Mouse (Mus musculus) heart, embryonic 10.5 days (tissue): ENCODE results near the gene Pax5. TPM values are rescaled to one million over a fixed set of nuclear protein-coding genes. Genes with fewer than 3 reads are reported as not detected.

Experiments
- DNase-seq: peaks from one replicate; pipeline ENCODE4 v3.0.0-alpha.2; 2017; ENCODE audit warnings: low spot score
- H3K27ac ChIP-seq: fragments of 300-500 bp; sonication (generic); 2 replicates; pipeline ENCODE4 v1.5.1; 2016; ENCODE audit warnings: mild to moderate bottlenecking
- H3K27me3 ChIP-seq: fragments of 300-500 bp; sonication (generic); 2 replicates; pipeline ENCODE4 v1.6.1; 2016; ENCODE audit warnings: mild to moderate bottlenecking; ENCODE audit not compliant: poor library complexity, insufficient read depth, severe bottlenecking
- H3K36me3 ChIP-seq: fragments of 300-500 bp; sonication (generic); 2 replicates; pipeline ENCODE4 v1.6.1; 2016; ENCODE audit warnings: mild to moderate bottlenecking, moderate library complexity
- H3K4me1 ChIP-seq: fragments of 300-500 bp; sonication (generic); 2 replicates; pipeline ENCODE4 v1.6.1; 2016; ENCODE audit warnings: mild to moderate bottlenecking
- H3K4me3 ChIP-seq: fragments of 300-500 bp; sonication (generic); 2 replicates; pipeline ENCODE4 v1.5.1; 2016; ENCODE audit warnings: mild to moderate bottlenecking, moderate library complexity
- H3K9me3 ChIP-seq: fragments of 300-500 bp; sonication (generic); 2 replicates; pipeline ENCODE4 v1.6.1; 2016; ENCODE audit warnings: mild to moderate bottlenecking, moderate library complexity
- WGBS: fragments of 180-500 bp; shearing (Covaris S2); methylation state at CpG from one replicate; pipeline ENCODE4 v1.1.7; 2016; 5-methylcytosine and 5-hydroxymethylcytosine counted together
- polyA plus RNA-seq: library from polyadenylated mRNA; unstranded; fragments of >200 nt; fragmentation: Nextera tagmentation; extraction: Ambion mirVana; gene quantifications from 2 replicates; pipeline ENCODE4 v1.2.1, GENCODE M21; 2016

Gene Pax5
- polyA plus RNA-seq, 1 experiment from 2014 or later: 0.03 TPM

- no peak overlapping the region for H3K4me3 ChIP-seq
- H3K9me3 ChIP-seq: no peaks in the 10 kb centered on the region
- 0 out of 2 replicates have a peak, but pooled peaks cover 6% of the 10 kb centered on the region for H3K4me1 ChIP-seq
- WGBS: 77% methylated on average over 4 of the region's 4 CpGs
- H3K27ac ChIP-seq: no peak overlapping the region
- no peaks in the 10 kb centered on the region for H3K36me3 ChIP-seq
- DNase-seq: no peak
- peaks cover 70% of the 10 kb centered on the region for H3K27me3 ChIP-seq
Measured at GRCm38 (mm10) chr4:44670380-44670779, 39.9 kb downstream of the Pax5 start.

DNA sequence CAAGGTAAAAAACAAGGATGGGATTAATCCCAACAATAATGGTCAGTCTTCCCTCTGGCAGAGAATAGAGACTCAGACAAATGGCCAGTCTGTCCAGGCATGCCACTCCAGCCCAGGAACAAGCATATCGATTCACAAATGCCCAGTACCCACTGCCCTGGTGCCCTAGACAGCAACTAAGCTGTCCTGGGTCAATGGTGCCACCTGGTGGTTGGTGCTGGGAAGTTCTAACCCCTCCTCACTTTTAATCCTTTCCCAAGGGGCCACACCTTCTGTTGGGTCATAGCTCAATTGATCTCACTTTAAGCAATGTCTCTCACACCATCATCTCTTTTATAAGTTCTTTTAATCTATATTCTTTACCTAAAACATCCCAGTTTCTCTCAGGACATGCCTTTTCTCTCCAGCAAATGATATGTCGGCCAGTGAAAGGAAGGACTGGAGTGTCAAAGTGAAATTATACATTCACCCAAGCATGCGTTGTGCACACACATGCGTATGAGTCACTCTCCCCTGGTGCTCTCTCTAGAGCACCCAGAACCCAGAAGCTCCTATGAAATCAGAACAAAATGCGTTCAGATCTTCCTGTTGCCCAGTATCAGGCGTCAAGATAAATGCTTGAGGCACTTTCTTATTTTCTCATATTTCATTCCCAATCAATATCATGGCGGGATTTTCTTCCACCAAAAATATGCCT lies 40.7 kb downstream of the Pax5 start:
- 81% methylated on average over 7 of the region's 7 CpGs for WGBS
- Histone ChIP-seq H3K9me3 (no peaks in the 10 kb centered on the region), H3K36me3 (no peaks in the 10 kb centered on the region), H3K27me3 (peaks cover 77% of the 10 kb centered on the region), H3K4me3 (no peak overlapping the region), H3K27ac (no peak overlapping the region), H3K4me1 (0 out of 2 replicates have a peak, but pooled peaks cover 7% of the 10 kb centered on the region)
- DNase-seq: no peak

DNA sequence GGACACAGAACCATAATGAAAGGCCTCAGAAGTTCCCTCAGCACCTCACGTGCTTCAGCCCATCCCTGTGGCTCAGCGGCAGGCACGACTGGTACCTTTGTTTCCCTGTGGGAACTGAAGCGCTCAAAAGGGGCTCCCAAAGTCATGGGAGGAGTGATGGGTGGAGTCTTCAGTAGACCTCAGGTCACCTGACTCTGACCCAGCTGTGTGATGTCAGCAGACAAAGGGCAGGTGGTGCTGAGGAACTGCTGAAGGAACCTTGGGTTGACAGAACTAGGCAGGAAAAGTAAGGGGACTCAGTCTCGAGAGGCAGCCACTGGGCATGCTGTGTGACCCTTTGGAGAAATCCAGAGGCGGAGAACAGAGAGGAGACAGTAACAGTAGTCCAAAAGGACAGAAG lies 41.7 kb downstream of the Pax5 start:
- peaks cover 78% of the 10 kb centered on the region for H3K27me3 ChIP-seq
- WGBS: 72% methylated on average over 6 of the region's 6 CpGs
- H3K4me3 ChIP-seq: no peak overlapping the region
- no peaks in the 10 kb centered on the region for H3K9me3 ChIP-seq
- peaks cover 16% of the 10 kb centered on the region; the same call in 1 of the 2 replicates for H3K4me1 ChIP-seq
- no peak for DNase-seq
- no peak overlapping the region for H3K27ac ChIP-seq
- H3K36me3 ChIP-seq: no peaks in the 10 kb centered on the region

GRCm38 (mm10) chr4:44668172-44668571 lies 42.1 kb downstream of the Pax5 start:
- Histone ChIP-seq H3K4me1 (peaks cover 16% of the 10 kb centered on the region; the same call in 1 of the 2 replicates), H3K4me3 (no peak overlapping the region), H3K9me3 (no peaks in the 10 kb centered on the region), H3K27ac (no peak overlapping the region), H3K36me3 (no peaks in the 10 kb centered on the region), H3K27me3 (peaks cover 78% of the 10 kb centered on the region)
- 52% methylated on average over 3 of the region's 3 CpGs for WGBS
- DNase-seq: no peak

DNA sequence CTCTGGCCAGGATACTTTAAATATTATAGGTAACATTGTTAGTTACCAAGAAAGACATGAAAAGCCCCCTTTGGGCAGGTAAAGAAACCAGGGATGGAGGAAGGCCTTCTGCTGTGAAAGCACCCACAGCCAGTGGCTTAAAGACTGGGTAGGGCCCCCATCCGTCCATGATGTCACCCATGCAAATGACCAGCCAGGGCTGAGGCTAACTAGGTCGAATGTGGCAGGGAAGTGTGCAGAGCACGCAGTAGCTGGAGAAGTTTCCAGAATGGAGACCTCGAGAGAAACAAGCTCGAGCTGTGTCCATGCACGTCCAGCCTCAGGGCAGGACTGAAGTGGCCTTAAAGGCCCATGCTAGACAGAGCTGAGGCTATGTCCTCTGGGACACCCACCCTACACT lies 42.9 kb downstream of the Pax5 start:
- no peak overlapping the region for H3K4me3 ChIP-seq
- H3K4me1 ChIP-seq: peaks cover 12% of the 10 kb centered on the region; the same call in 1 of the 2 replicates
- peaks cover 78% of the 10 kb centered on the region for H3K27me3 ChIP-seq
- no peaks in the 10 kb centered on the region for H3K9me3 ChIP-seq
- DNase-seq: no peak
- H3K27ac ChIP-seq: no peak overlapping the region
- H3K36me3 ChIP-seq: no peaks in the 10 kb centered on the region
- 65% methylated on average over 6 of the region's 6 CpGs for WGBS

DNA sequence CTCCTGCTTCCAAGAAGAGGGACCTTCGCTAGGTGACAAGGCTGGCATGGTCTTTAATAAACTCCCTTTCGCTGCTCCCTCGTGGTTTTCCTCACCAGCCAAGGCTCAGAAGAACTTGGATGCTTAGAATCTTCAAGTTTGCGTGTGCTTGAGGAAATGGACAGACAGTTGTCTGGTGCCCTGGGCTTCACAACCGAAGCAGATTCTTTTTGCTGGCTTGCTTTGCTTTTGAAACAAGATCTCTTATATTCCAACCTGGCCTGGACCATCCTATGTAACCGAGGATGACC lies 45.6 kb downstream of the Pax5 start:
- 23% methylated on average over 6 of the region's 6 CpGs for WGBS
- peak overlapping the region; percentile 70 for H3K4me3 ChIP-seq
- H3K4me1 ChIP-seq: peaks cover 9% of the 10 kb centered on the region; the same call in 1 of the 2 replicates
- no peaks in the 10 kb centered on the region for H3K36me3 ChIP-seq
- H3K27me3 ChIP-seq: peaks cover 90% of the 10 kb centered on the region
- 0 out of 2 replicates have a peak overlapping the region, but pooled peaks have one; percentile 13 for H3K27ac ChIP-seq
- DNase-seq: no peak
- no peaks in the 10 kb centered on the region for H3K9me3 ChIP-seq

- no peak for DNase-seq
- H3K36me3 ChIP-seq: no peaks in the 10 kb centered on the region
- H3K27me3 ChIP-seq: peaks cover 95% of the 10 kb centered on the region
- under 1% methylated on average over 81 of the region's 81 CpGs for WGBS
- peak overlapping the region; percentile 70 for H3K4me3 ChIP-seq
- H3K4me1 ChIP-seq: peaks cover 9% of the 10 kb centered on the region; the same call in 1 of the 2 replicates
- H3K9me3 ChIP-seq: no peaks in the 10 kb centered on the region
- H3K27ac ChIP-seq: peak overlapping the region; percentile 13; the same call in 1 of the 2 replicates
Measured at GRCm38 (mm10) chr4:44664004-44664766, 46.1 kb downstream of the Pax5 start.

GRCm38 (mm10) chr4:44663489-44663888 lies 46.8 kb downstream of the Pax5 start:
- DNase-seq: no peak
- Histone ChIP-seq H3K36me3 (no peaks in the 10 kb centered on the region), H3K4me1 (peaks cover 9% of the 10 kb centered on the region; the same call in 1 of the 2 replicates), H3K9me3 (no peaks in the 10 kb centered on the region), H3K4me3 (peak overlapping the region; percentile 70), H3K27ac (no peak overlapping the region), H3K27me3 (peaks cover 92% of the 10 kb centered on the region)
- WGBS: 19% methylated on average over 10 of the region's 10 CpGs

DNA sequence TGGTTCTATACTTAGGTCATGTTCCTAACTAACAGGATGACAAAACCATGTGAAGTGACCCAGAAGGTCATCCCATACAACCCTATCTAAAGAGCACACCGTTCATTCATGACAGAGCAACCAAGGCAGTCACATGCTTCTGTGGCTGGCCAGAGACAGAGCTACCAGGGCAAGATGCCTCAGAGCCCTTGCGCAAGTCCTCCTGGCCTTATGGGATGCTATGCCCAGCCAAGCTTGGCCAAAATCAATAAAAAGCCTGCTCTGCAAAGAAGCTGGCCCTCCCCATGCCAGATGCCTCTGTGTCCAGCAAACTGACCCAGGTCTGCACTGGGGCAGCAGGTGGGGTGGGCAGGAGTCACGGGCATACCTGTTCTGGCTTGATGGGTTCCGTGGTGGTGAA lies 65.1 kb downstream of the Pax5 start:
- H3K4me1 ChIP-seq: no peaks in the 10 kb centered on the region
- WGBS: 84% methylated on average over 4 of the region's 4 CpGs
- H3K27me3 ChIP-seq: peaks cover 4% of the 10 kb centered on the region; the same call in 1 of the 2 replicates
- no peak for DNase-seq
- no peak overlapping the region for H3K4me3 ChIP-seq
- H3K9me3 ChIP-seq: no peaks in the 10 kb centered on the region
- H3K36me3 ChIP-seq: no peaks in the 10 kb centered on the region
- H3K27ac ChIP-seq: no peak overlapping the region

- no peak for DNase-seq
- peaks cover 4% of the 10 kb centered on the region; the same call in 1 of the 2 replicates for H3K27me3 ChIP-seq
- WGBS: 75% methylated on average over 12 of the region's 12 CpGs
Measured at GRCm38 (mm10) chr4:44641831-44642587, 68.3 kb downstream of the Pax5 start.

DNA sequence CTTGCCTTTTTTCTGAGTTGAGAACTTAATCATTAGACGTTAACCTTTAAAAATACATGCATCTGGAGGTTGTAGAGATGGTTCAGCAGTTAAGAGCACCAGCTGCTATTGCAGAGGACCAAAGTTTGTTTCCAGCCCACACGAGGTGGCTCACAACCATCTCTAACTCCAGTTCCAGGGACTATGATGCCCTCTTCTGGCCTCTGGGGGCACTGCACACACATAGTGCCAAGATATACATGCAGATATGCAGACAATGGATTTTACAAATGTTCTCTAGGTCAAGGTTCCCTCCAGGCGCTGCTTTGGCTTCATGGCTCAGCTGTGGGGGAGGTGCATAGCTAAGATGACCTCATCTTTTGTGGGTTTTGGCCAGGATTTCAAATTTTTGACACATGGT lies 74.7 kb downstream of the Pax5 start:
- no peaks in the 10 kb centered on the region for H3K36me3 ChIP-seq
- H3K9me3 ChIP-seq: no peaks in the 10 kb centered on the region
- H3K27ac ChIP-seq: no peak overlapping the region
- 79% methylated on average over 3 of the region's 3 CpGs for WGBS
- peaks cover 9% of the 10 kb centered on the region; the same call in 1 of the 2 replicates for H3K4me1 ChIP-seq
- no peak overlapping the region for H3K4me3 ChIP-seq
- peaks cover 8% of the 10 kb centered on the region; the same call in 1 of the 2 replicates for H3K27me3 ChIP-seq
- DNase-seq: no peak

More at GRCm38 (mm10) chr4:44641831-44642587, 68.3 kb downstream of the Pax5 start:
- no peak overlapping the region for H3K27ac ChIP-seq
- no peaks in the 10 kb centered on the region for H3K36me3 ChIP-seq
- H3K9me3 ChIP-seq: no peaks in the 10 kb centered on the region
- H3K4me1 ChIP-seq: no peaks in the 10 kb centered on the region
- H3K4me3 ChIP-seq: no peak overlapping the region

DNA sequence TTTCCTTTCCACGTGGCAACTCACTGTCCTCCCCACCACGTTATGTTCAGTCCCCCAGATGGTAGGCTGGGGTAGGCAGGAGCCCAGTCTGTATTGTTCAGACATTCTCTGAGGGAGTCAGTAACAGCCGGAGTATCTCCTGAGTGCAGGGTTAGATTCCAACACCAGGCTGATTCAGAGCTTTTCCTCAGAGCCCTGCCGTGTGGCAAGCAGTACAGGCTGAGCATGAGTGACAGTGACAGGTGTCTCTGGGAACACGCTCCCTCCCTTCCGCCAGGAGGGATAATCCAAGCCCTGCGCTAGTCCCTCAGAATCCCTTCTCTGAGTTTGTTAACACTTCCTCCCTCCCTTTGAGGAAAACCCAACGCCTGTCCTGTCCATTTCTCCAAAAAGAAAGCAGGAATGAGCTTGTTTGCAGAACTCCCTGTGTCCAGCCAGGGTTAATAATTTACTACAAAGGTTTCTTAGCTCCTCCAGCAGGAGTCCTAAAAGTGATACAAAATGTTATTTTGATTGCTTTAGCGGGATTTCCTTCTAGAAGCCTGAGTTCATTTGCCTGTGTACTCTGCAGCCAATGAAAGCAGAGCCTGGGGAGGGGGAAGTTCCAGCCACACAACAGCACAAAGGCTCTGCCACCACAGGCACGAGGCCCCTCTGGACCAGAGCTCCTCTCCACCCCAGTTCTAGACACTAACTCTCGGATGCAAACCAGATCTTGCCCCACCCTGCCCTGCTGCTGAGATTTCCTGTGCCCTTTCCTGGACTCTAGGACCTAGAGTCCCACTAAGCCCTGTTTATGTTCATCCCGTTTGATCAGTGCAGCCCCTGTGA lies 76.4 kb downstream of the Pax5 start:
- no peaks in the 10 kb centered on the region for H3K9me3 ChIP-seq
- DNase-seq: no peak
- H3K27me3 ChIP-seq: peaks cover 8% of the 10 kb centered on the region; the same call in 1 of the 2 replicates
- 23% methylated on average over 12 of the region's 12 CpGs for WGBS
- no peak overlapping the region for H3K27ac ChIP-seq
- no peaks in the 10 kb centered on the region for H3K36me3 ChIP-seq
- peaks cover 9% of the 10 kb centered on the region; the same call in 1 of the 2 replicates for H3K4me1 ChIP-seq
- no peak overlapping the region for H3K4me3 ChIP-seq
